Mouse (Mus musculus) thymus, adult 2 months (tissue): Measurements from ENCODE around the gene Ska2.

Experiments used
- CTCF ChIP-seq: fragments of 200-500 bp; IDR thresholded peaks from 2 replicates; pipeline ENCODE4 v1.5.1; 2012; ENCODE audit warnings: mild to moderate bottlenecking, control low read depth, low read length, moderate library complexity, borderline replicate concordance; ENCODE audit not compliant: control insufficient read depth, poor library complexity, insufficient read depth; ENCODE audit errors: extremely low read depth
- POLR2A ChIP-seq: fragments of 200-500 bp; IDR thresholded peaks from 2 replicates; pipeline ENCODE4 v1.6.1; 2012; ENCODE audit warnings: mild to moderate bottlenecking, low read length, control low read depth, moderate library complexity; ENCODE audit not compliant: control insufficient read depth, poor library complexity, insufficient read depth; ENCODE audit errors: extremely low read depth

- TF ChIP-seq CTCF, result no peak
- no peak for TF ChIP-seq POLR2A
Measured at GRCm38 (mm10) chr11:87108409-87108754, 652 bp upstream of the Ska2 start, which contains the start of gene Prr11.
